8 mouse cellular contexts compared by ENCODE assay signal in genomic region chr4:155831205-155831766, GRCm38 (mm10). TPM values are rescaled to one million over a fixed set of nuclear protein-coding genes. Genes with fewer than 3 reads are reported as not detected.
DNase-seq lines count a peak whose midpoint lies in the region; ATAC-seq lines count a peak whose summit lies in the region.

TSS of gene Aurkaip1 (plus strand) at chr4:155831272.

- no peaks in the 10 kb centered on the region for H3K9me3 ChIP-seq in heart, embryonic 10.5 days
- H3K9me3 ChIP-seq in kidney, embryonic 15.5 days (replicated peaks) = no peaks in the 10 kb centered on the region

- peak within 1 kb of the TSS; percentile 84 for H3K4me3 ChIP-seq in heart, embryonic 10.5 days
- peak within 1 kb of the TSS; percentile 72 for H3K4me3 ChIP-seq in kidney, embryonic 15.5 days (replicated peaks)

- peak within 1 kb of the TSS; percentile 67 for H3K4me2 ChIP-seq in kidney, embryonic 15.5 days

- ATAC-seq in erythroblast, adult 5-6 weeks (replicated peaks; ENCODE audit: low FRiP score, poor library complexity, severe bottlenecking) = peak; percentile 89
- ATAC-seq in kidney, embryonic 15.5 days (replicated peaks; ENCODE audit: low FRiP score) = peak; percentile 96
- ATAC-seq in monocyte, adult 5-6 weeks (replicated peaks; ENCODE audit: insufficient number of reproducible peaks, low FRiP score, low TSS enrichment, poor library complexity, severe bottlenecking) = peak; percentile 92

- peak; percentile 95 for DNase-seq in B cell, adult 2 months
- peak; percentile 99 for DNase-seq in brain, adult 2 months (ENCODE audit: low read depth, low spot score)
- DNase-seq in heart, embryonic 10.5 days (ENCODE audit: low spot score) = peak; percentile 97
- DNase-seq in liver = peak; percentile 97
- DNase-seq in spleen, postnatal 4 days (ENCODE audit: low spot score in 2 of 2) = peak; percentile 98 to 99

- under 1% methylated on average over 49 of the region's 49 CpGs for whole genome bisulfite sequencing in heart, embryonic 10.5 days
- WGBS in kidney, embryonic 15.5 days = under 1% methylated on average over 49 of the region's 49 CpGs

- peak within 1 kb of the TSS; percentile 87 for H3K27ac ChIP-seq in heart, embryonic 10.5 days
- H3K27ac ChIP-seq in kidney, embryonic 15.5 days = peak within 1 kb of the TSS; percentile 96

- peaks cover 19% of the 10 kb centered on the region for H3K4me1 ChIP-seq in heart, embryonic 10.5 days
- H3K4me1 ChIP-seq in kidney, embryonic 15.5 days = peaks cover 27% of the 10 kb centered on the region

- peak within 1 kb of the TSS; percentile 81 for H3K9ac ChIP-seq in kidney, embryonic 15.5 days

- no peaks in the 10 kb centered on the region for H3K27me3 ChIP-seq in heart, embryonic 10.5 days (ENCODE audit: insufficient read depth, poor library complexity, severe bottlenecking)
- no peaks in the 10 kb centered on the region for H3K27me3 ChIP-seq in kidney, embryonic 15.5 days

- peaks cover 32% of the 10 kb centered on the region for H3K36me3 ChIP-seq in heart, embryonic 10.5 days
- peaks cover 29% of the 10 kb centered on the region for H3K36me3 ChIP-seq in kidney, embryonic 15.5 days

RNA-seq across cellular contexts. Expression of gene Aurkaip1, which starts in this region (rescaled TPM):
- total RNA-seq in erythroblast, adult 5-6 weeks (2015; ENCODE audit: low replicate concordance) = 25.0 and 35.9 TPM in 2 replicates
- 48.7 and 56.0 TPM in 2 replicates for total RNA-seq in erythroblast, adult 5-6 weeks (2017; ENCODE audit: low replicate concordance)
- polyA plus RNA-seq in heart, embryonic 10.5 days (2016; fragmentation: Nextera tagmentation; extraction: Ambion mirVana) = 157 and 170 TPM in 2 replicates
- 149 and 158 TPM in 2 replicates for polyA plus RNA-seq in kidney, embryonic 15.5 days (2015; fragmentation: Nextera tagmentation; extraction: Ambion mirVana)
- total RNA-seq in monocyte, adult 5-6 weeks (2017) = 102 to 125 TPM (median 108 TPM) in 3 replicates

Comparison
In these comparisons a context has a peak if more than half of its experiments do, and no peak if none do; other contexts are left out.
1. Peak in every context shown above with its lines: DNase-seq, ATAC-seq, H3K4me3 ChIP-seq and H3K27ac ChIP-seq.